Comparison of ENCODE assay signal across 9 mouse cellular contexts in the genomic region with DNA sequence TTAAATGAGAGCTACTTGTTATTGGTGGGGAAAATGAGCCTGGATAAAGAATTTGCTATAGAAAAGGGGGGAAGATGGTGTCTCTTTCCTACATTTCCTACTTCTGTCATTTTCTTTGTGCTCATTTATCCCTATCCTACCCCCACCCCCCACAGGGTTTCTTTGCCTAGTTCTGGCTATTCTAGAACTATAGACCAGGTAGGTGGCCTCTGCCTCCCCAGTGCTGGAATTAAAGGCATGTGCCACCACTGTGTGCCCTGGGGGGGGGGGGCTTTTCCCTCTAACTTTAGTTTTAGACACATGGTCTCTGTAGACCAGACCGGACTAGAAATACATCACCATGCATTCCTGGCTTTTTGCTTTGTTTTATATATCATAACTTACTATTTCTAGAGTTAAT. TPM values are rescaled to one million over a fixed set of nuclear protein-coding genes. Genes with fewer than 3 reads are reported as not detected.
A peak's percentile ranks its signal among the peaks of the same experiment; 100 is the strongest.
DNase-seq lines count a peak whose midpoint lies in the region; ATAC-seq and TF ChIP-seq lines count a peak whose summit lies in the region.
"Had no signal": no experiment of that assay in that cellular context is flagged by ENCODE, and none has a peak within 500 bp of the region (broad histone marks: within the 10 kb centered on the region; RNA-seq: fewer than 3 reads in every experiment).

No protein-coding gene starts in this region.

- H3K9ac ChIP-seq in kidney, embryonic 15.5 days = peak overlapping the region; percentile 100
- peak overlapping the region; percentile 22; the same call in 1 of the 2 replicates for H3K9ac ChIP-seq in embryonic facial prominence, embryonic 11.5 days (replicated peaks; ENCODE audit: low read length)
- peak overlapping the region; percentile 42 for H3K9ac ChIP-seq in intestine, embryonic 15.5 days
- H3K9ac ChIP-seq in neural tube, embryonic 12.5 days = peak overlapping the region; percentile 49

- H3K36me3 ChIP-seq in kidney, embryonic 15.5 days = peaks cover 62% of the 10 kb centered on the region
- peaks cover 26% of the 10 kb centered on the region for H3K36me3 ChIP-seq in kidney, adult 2 months (ENCODE audit: control insufficient read depth, insufficient read depth, low read length)
- peaks cover 23% of the 10 kb centered on the region for H3K36me3 ChIP-seq in embryonic facial prominence, embryonic 11.5 days (replicated peaks; ENCODE audit: control insufficient read depth, insufficient read depth, low read depth, low read length)
- H3K36me3 ChIP-seq in intestine, embryonic 15.5 days = peaks cover 15% of the 10 kb centered on the region
- peaks cover 52% of the 10 kb centered on the region for H3K36me3 ChIP-seq in neural tube, embryonic 12.5 days

- peak overlapping the region; percentile 98 for H3K4me3 ChIP-seq in kidney, embryonic 15.5 days (replicated peaks)
- H3K4me3 ChIP-seq in kidney, adult 2 months (ENCODE audit: insufficient read depth, low read depth, low read length) = no peak overlapping the region
- peak overlapping the region; percentile 100 for H3K4me3 ChIP-seq in embryonic facial prominence, embryonic 11.5 days (ENCODE audit: low read depth, low read length)
- H3K4me3 ChIP-seq in intestine, embryonic 15.5 days (replicated peaks) = peak overlapping the region; percentile 97
- peak overlapping the region; percentile 100 for H3K4me3 ChIP-seq in neural tube, embryonic 12.5 days

- peaks cover 30% of the 10 kb centered on the region for H3K4me1 ChIP-seq in kidney, embryonic 15.5 days
- peaks cover 2% of the 10 kb centered on the region; the same call in 1 of the 2 replicates for H3K4me1 ChIP-seq in kidney, adult 2 months (ENCODE audit: control insufficient read depth, insufficient read depth, low read length)
- no peaks in the 10 kb centered on the region for H3K4me1 ChIP-seq in embryonic facial prominence, embryonic 11.5 days (ENCODE audit: control insufficient read depth, insufficient read depth, low read length)
- peaks cover 8% of the 10 kb centered on the region; the same call in 1 of the 2 replicates for H3K4me1 ChIP-seq in intestine, embryonic 15.5 days (replicated peaks)
- H3K4me1 ChIP-seq in neural tube, embryonic 12.5 days = peaks cover 29% of the 10 kb centered on the region

- H3K27me3 ChIP-seq in kidney, embryonic 15.5 days = no peaks in the 10 kb centered on the region
- no peaks in the 10 kb centered on the region for H3K27me3 ChIP-seq in kidney, adult 2 months (replicated peaks; ENCODE audit: control insufficient read depth, insufficient read depth, low read length)
- H3K27me3 ChIP-seq in embryonic facial prominence, embryonic 11.5 days (ENCODE audit: control insufficient read depth, insufficient read depth, low read length) = no peaks in the 10 kb centered on the region
- no peaks in the 10 kb centered on the region for H3K27me3 ChIP-seq in intestine, embryonic 15.5 days (replicated peaks)
- no peaks in the 10 kb centered on the region for H3K27me3 ChIP-seq in neural tube, embryonic 12.5 days (replicated peaks)
- H3K27me3 ChIP-seq: Patski had no signal

- H3K4me2 ChIP-seq in kidney, embryonic 15.5 days = peak overlapping the region; percentile 91
- peak overlapping the region; percentile 78 for H3K4me2 ChIP-seq in embryonic facial prominence, embryonic 11.5 days (ENCODE audit: low read depth, low read length)
- H3K4me2 ChIP-seq in intestine, embryonic 15.5 days (replicated peaks) = peak overlapping the region; percentile 78
- H3K4me2 ChIP-seq in neural tube, embryonic 12.5 days (replicated peaks) = peak overlapping the region; percentile 96

- WGBS in kidney, embryonic 15.5 days = 30% methylated on average over 1 of the region's 1 CpGs
- 14% methylated on average over 1 of the region's 1 CpGs for WGBS in kidney, adult 2 months
- 53% methylated on average over 1 of the region's 1 CpGs for WGBS in embryonic facial prominence, embryonic 11.5 days
- 39% methylated on average over 1 of the region's 1 CpGs for WGBS in intestine, embryonic 15.5 days
- 81% methylated on average over 1 of the region's 1 CpGs for WGBS in neural tube, embryonic 12.5 days

- no peak overlapping the region for H3K27ac ChIP-seq in kidney, embryonic 15.5 days
- H3K27ac ChIP-seq in kidney, adult 2 months (ENCODE audit: insufficient read depth, low read depth, low read length) = no peak overlapping the region
- H3K27ac ChIP-seq in embryonic facial prominence, embryonic 11.5 days (replicated peaks; ENCODE audit: low read depth, low read length) = no peak overlapping the region
- no peak overlapping the region for H3K27ac ChIP-seq in intestine, embryonic 15.5 days
- H3K27ac ChIP-seq in neural tube, embryonic 12.5 days = no peak overlapping the region

- no peak for DNase-seq in kidney, adult 2 months
- no peak for DNase-seq in embryonic facial prominence, embryonic 11.5 days (ENCODE audit: low spot score)
- no peak for DNase-seq in adrenal gland, adult 18-20 months (ENCODE audit: low spot score in 2 of 2)
- no peak for DNase-seq in thymus, postnatal 4 days

- no peak for ATAC-seq in kidney, embryonic 15.5 days (replicated peaks; ENCODE audit: low FRiP score)
- ATAC-seq in embryonic facial prominence, embryonic 11.5 days (replicated peaks; ENCODE audit: insufficient number of reproducible peaks, low FRiP score, low TSS enrichment, low read depth) = no peak
- ATAC-seq in intestine, embryonic 15.5 days = no peak
- no peak for ATAC-seq in neural tube, embryonic 12.5 days (ENCODE audit: low FRiP score, low read depth)
- no peak for ATAC-seq in monocyte, adult 5-6 weeks (replicated peaks; ENCODE audit: insufficient number of reproducible peaks, low FRiP score, low TSS enrichment, poor library complexity, severe bottlenecking)
- ATAC-seq: Patski had no signal

- no peak for TF ChIP-seq POLR2A in kidney, adult 2 months (IDR thresholded peaks at IDR 0.05; ENCODE audit: low read depth, low read length)

- no peak for TF ChIP-seq CTCF in kidney, adult 2 months (conservative IDR thresholded peaks at IDR 0.05; ENCODE audit: insufficient read depth, insufficient read length, low read depth, low read length)

- no peaks in the 10 kb centered on the region for H3K9me3 ChIP-seq in kidney, embryonic 15.5 days (replicated peaks)
- no peaks in the 10 kb centered on the region for H3K9me3 ChIP-seq in embryonic facial prominence, embryonic 11.5 days (replicated peaks; ENCODE audit: control insufficient read depth, low read length)
- no peaks in the 10 kb centered on the region for H3K9me3 ChIP-seq in intestine, embryonic 15.5 days
- no peaks in the 10 kb centered on the region for H3K9me3 ChIP-seq in neural tube, embryonic 12.5 days

RNA-seq across cellular contexts. Expression of a gene that starts 3.1 kb away (rescaled TPM):
- 88.3 and 93.6 TPM in 2 replicates for polyA plus RNA-seq in kidney, embryonic 15.5 days (2015; fragmentation: Nextera tagmentation; extraction: Ambion mirVana)
- 22.3 and 24.1 TPM in 2 replicates for polyA plus RNA-seq in kidney, adult 2 months (2012; rRNA removed)
- 158 and 194 TPM in 2 replicates for polyA plus RNA-seq in embryonic facial prominence, embryonic 11.5 days (2014; fragmentation: Nextera tagmentation; extraction: Ambion mirVana)
- 71.9 and 75.6 TPM in 2 replicates for polyA plus RNA-seq in intestine, embryonic 15.5 days (2015; fragmentation: Nextera tagmentation; extraction: Ambion mirVana)
- polyA plus RNA-seq in neural tube, embryonic 12.5 days (2016; fragmentation: Nextera tagmentation; extraction: Ambion mirVana) = 176 and 183 TPM in 2 replicates
- 642 to 909 TPM (median 707 TPM) in 3 replicates for total RNA-seq in monocyte, adult 5-6 weeks (2017)
- 100 to 1,000 TPM; 233 to 291 TPM for total RNA-seq in adrenal gland, adult 18-20 months (2021)

RNA-seq across cellular contexts. Expression of a gene that starts 36.7 kb away (rescaled TPM):
- polyA plus RNA-seq in kidney, embryonic 15.5 days (2015; fragmentation: Nextera tagmentation; extraction: Ambion mirVana) = 19.4 and 19.8 TPM in 2 replicates
- 1.0 and 1.3 TPM in 2 replicates for polyA plus RNA-seq in kidney, adult 2 months (2012; rRNA removed)
- polyA plus RNA-seq in embryonic facial prominence, embryonic 11.5 days (2014; fragmentation: Nextera tagmentation; extraction: Ambion mirVana) = 37.1 and 37.6 TPM in 2 replicates
- polyA plus RNA-seq in intestine, embryonic 15.5 days (2015; fragmentation: Nextera tagmentation; extraction: Ambion mirVana) = 13.8 and 14.9 TPM in 2 replicates
- 25.9 and 27.1 TPM in 2 replicates for polyA plus RNA-seq in neural tube, embryonic 12.5 days (2016; fragmentation: Nextera tagmentation; extraction: Ambion mirVana)
- total RNA-seq in monocyte, adult 5-6 weeks (2017) = 9.3 to 16.2 TPM (median 14.2 TPM) in 3 replicates
- total RNA-seq in adrenal gland, adult 18-20 months (2021) = 1 to 10 TPM; 6.6 to 8.1 TPM

RNA-seq across cellular contexts. Expression of a gene that starts 52.9 kb away (rescaled TPM):
- polyA plus RNA-seq in kidney, embryonic 15.5 days (2015; fragmentation: Nextera tagmentation; extraction: Ambion mirVana) = 18.7 and 19.3 TPM in 2 replicates
- polyA plus RNA-seq in kidney, adult 2 months (2012; rRNA removed) = 5.2 and 5.3 TPM in 2 replicates
- polyA plus RNA-seq in embryonic facial prominence, embryonic 11.5 days (2014; fragmentation: Nextera tagmentation; extraction: Ambion mirVana) = 27.0 and 27.7 TPM in 2 replicates
- polyA plus RNA-seq in intestine, embryonic 15.5 days (2015; fragmentation: Nextera tagmentation; extraction: Ambion mirVana) = 15.1 and 18.2 TPM in 2 replicates
- polyA plus RNA-seq in neural tube, embryonic 12.5 days (2016; fragmentation: Nextera tagmentation; extraction: Ambion mirVana) = 32.5 and 33.1 TPM in 2 replicates
- total RNA-seq in monocyte, adult 5-6 weeks (2017) = 17.8 to 25.9 TPM (median 22.6 TPM) in 3 replicates
- 10 to 100 TPM; 13.4 to 17.3 TPM for total RNA-seq in adrenal gland, adult 18-20 months (2021)

RNA-seq across cellular contexts. Expression of a gene that starts 56.3 kb away (rescaled TPM):
- polyA plus RNA-seq in kidney, embryonic 15.5 days (2015; fragmentation: Nextera tagmentation; extraction: Ambion mirVana) = 19.8 and 20.3 TPM in 2 replicates
- 5.2 and 6.0 TPM in 2 replicates for polyA plus RNA-seq in kidney, adult 2 months (2012; rRNA removed)
- 26.5 and 29.6 TPM in 2 replicates for polyA plus RNA-seq in embryonic facial prominence, embryonic 11.5 days (2014; fragmentation: Nextera tagmentation; extraction: Ambion mirVana)
- polyA plus RNA-seq in intestine, embryonic 15.5 days (2015; fragmentation: Nextera tagmentation; extraction: Ambion mirVana) = 15.1 and 15.2 TPM in 2 replicates
- 34.6 and 36.2 TPM in 2 replicates for polyA plus RNA-seq in neural tube, embryonic 12.5 days (2016; fragmentation: Nextera tagmentation; extraction: Ambion mirVana)
- 15.8 to 61.9 TPM (median 46.3 TPM) in 3 replicates for total RNA-seq in monocyte, adult 5-6 weeks (2017)
- total RNA-seq in adrenal gland, adult 18-20 months (2021) = 10 to 100 TPM; 29.3 to 32.5 TPM

Comparison
In these comparisons a context has a peak if more than half of its experiments do, and no peak if none do; other contexts are left out.
1. H3K9ac ChIP-seq: peak in every context shown above with its lines; median percentile 100 in kidney, embryonic 15.5 days; 49 in neural tube, embryonic 12.5 days; 42 in intestine, embryonic 15.5 days; 22 in embryonic facial prominence, embryonic 11.5 days.